Mouse (Mus musculus) ES-E14 (cell line): ENCODE data around the gene Morn1. TPM values are rescaled to one million over a fixed set of nuclear protein-coding genes. Genes with fewer than 3 reads are reported as not detected.

Source experiments
- DNase-seq: peaks from one replicate; pipeline ENCODE4 v3.0.0-alpha.2; 2013; ENCODE audit warnings: low read depth, low spot score
- H3K27ac ChIP-seq: 2 replicates; pipeline ENCODE4 v1.5.1; 2012; ENCODE audit warnings: low read depth, mild to moderate bottlenecking, low read length, moderate library complexity, mixed read lengths; ENCODE audit not compliant: poor library complexity, insufficient read depth, severe bottlenecking
- H3K36me3 ChIP-seq: 2 replicates; pipeline ENCODE4 v1.6.1; 2012; ENCODE audit warnings: mild to moderate bottlenecking, low read length, moderate library complexity, mixed read lengths; ENCODE audit not compliant: control insufficient read depth, poor library complexity, insufficient read depth, severe bottlenecking
- H3K4me1 ChIP-seq, 2 experiments: fragments of 150-350 bp in 1 of 2; sonication (generic) in 1 of 2; 2 replicates each; pipeline ENCODE4 v1.6.1; 2012; ENCODE audit warnings: low read length in 2 of 2, mild to moderate bottlenecking in 1 of 2, mixed read lengths in 1 of 2; ENCODE audit not compliant: control insufficient read depth in 2 of 2, insufficient read depth in 2 of 2, poor library complexity in 1 of 2
- H3K4me3 ChIP-seq, 2 experiments: fragments of 150-350 bp in 1 of 2; sonication (generic) in 1 of 2; 2 replicates each; pipeline ENCODE4 v1.5.1; 2012; ENCODE audit warnings: low read length in 2 of 2, low read depth in 1 of 2, mild to moderate bottlenecking in 1 of 2, mixed read lengths in 1 of 2; ENCODE audit not compliant: insufficient read depth in 1 of 2, poor library complexity in 1 of 2, severe bottlenecking in 1 of 2
- H3K9ac ChIP-seq: 2 replicates; pipeline ENCODE4 v1.6.1; 2012; ENCODE audit warnings: low read depth, mild to moderate bottlenecking, low read length, mixed read lengths; ENCODE audit not compliant: poor library complexity, insufficient read depth, severe bottlenecking
- H3K9me3 ChIP-seq: fragments of 150-350 bp; sonication (generic); 2 replicates; pipeline ENCODE4 v1.6.1; 2012; ENCODE audit warnings: low read depth, mild to moderate bottlenecking, low read length; ENCODE audit not compliant: control insufficient read depth, insufficient read depth
- CHD2 ChIP-seq: IDR thresholded peaks from 2 replicates; pipeline ENCODE4 v1.6.1; 2014; ENCODE audit warnings: mild to moderate bottlenecking, low read depth, low read length, inconsistent platforms
- HCFC1 ChIP-seq: IDR thresholded peaks from 2 replicates; pipeline ENCODE4 v1.6.1; 2012; ENCODE audit warnings: low read length, inconsistent platforms, borderline replicate concordance; ENCODE audit not compliant: insufficient read depth
- MAFK ChIP-seq: IDR thresholded peaks from 2 replicates; pipeline ENCODE4 v1.6.1; 2014; ENCODE audit warnings: mild to moderate bottlenecking, low read depth, low read length, inconsistent platforms; ENCODE audit not compliant: insufficient read depth
- ZC3H11A ChIP-seq: IDR thresholded peaks from 2 replicates; pipeline ENCODE4 v1.6.1; 2012; ENCODE audit warnings: low read depth, mild to moderate bottlenecking, inconsistent platforms, low read length, borderline replicate concordance
- ZNF384 ChIP-seq: IDR thresholded peaks from 2 replicates; pipeline ENCODE4 v1.6.1; 2012; ENCODE audit warnings: low read depth, low read length, inconsistent platforms
- in situ Hi-C, 2 experiments: fragments of 600-800 bp; cut with MboI; formaldehyde crosslinking; loops; one replicate each; pipeline ENCODE4 v1.15.1; 2025; ENCODE audit warnings: low sequenced_read_pairs in 2 of 2, inconsistent platforms in 1 of 2; ENCODE audit not compliant: unreplicated experiment in 2 of 2
- total RNA-seq: library from RNA; depleted of rRNA; stranded (reverse); fragments of 300-350 nt; gene quantifications from 2 replicates; pipeline ENCODE4 v1.2.3, GENCODE M21; 2012

The Morn1 gene
- total RNA-seq, 1 experiment = 3.4 TPM

DNA sequence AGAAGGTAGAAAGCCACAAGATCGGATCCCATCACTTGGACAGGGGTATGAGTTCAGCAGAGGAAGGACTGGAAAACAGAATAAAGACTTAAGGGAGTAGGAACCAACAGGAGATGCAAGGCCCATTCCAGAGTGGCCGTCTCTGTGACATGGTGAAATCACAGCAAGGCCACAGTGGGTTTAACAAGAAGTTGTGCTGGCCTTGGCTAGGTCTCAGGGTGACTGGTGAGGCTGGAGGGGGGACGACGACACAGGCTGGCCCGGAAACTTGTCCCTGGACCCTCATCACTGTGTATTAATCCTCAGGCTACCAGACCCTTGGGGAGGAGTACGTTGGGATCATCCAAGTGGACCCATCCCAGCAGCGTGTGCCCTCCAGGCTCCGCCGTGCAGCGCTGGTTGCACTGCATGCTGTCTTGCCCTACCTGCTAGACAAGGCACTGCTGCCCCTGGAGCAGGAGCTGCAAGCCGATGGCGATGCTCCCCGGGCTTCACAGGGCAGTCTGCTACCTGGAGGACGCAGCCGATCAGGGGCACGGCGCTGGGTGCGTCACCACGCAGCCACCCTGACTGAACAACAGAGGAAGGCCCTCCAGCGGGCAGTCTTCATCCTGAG lies 17.9 kb upstream of the Morn1 start:
- in situ Hi-C loops = loop anchor here (5.0 to 10.0 kb wide), 2 partner anchors 184 to 186 kb away; no protein-coding TSS in a partner anchor
- no peak overlapping the region for H3K27ac ChIP-seq
- DNase-seq = no peak
- H3K36me3 ChIP-seq = peaks cover 41% of the 10 kb centered on the region
- peaks cover 0 to 9% of the 10 kb centered on the region in 2 experiments; a peak in 2 of 4 replicates for H3K4me1 ChIP-seq
- TF ChIP-seq HCFC1 (no peak), ZC3H11A (no peak), ZNF384 (no peak), CHD2 (no peak), MAFK (no peak)
- no peak overlapping the region for H3K4me3 ChIP-seq
- no peaks in the 10 kb centered on the region for H3K9me3 ChIP-seq
- 0 out of 2 replicates have a peak overlapping the region, but pooled peaks have one; percentile 10 for H3K9ac ChIP-seq

DNA sequence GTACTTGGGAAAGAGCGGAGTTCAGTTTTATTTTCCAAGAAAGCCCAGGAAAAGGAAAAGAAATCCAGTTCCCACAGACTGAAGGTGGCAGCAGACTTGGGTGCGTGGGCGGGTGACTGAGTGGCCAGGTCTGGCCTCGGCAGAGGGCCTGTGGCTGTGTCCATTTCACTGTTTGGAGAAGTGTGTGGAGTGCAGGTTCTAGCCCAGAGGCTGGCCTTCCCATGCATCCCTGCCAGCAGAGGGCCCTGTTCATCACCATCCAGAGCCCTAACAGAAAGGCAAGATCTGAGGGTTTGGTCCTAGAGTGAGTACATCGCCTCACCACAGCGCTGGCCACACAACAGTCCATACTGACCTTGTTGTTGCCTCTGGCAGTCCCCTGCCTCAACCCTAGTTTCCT lies 17.2 kb upstream of the Morn1 start:
- no peak for DNase-seq
- Histone ChIP-seq H3K9me3 (no peaks in the 10 kb centered on the region), H3K36me3 (peaks cover 46% of the 10 kb centered on the region), H3K4me1 (peaks cover 0 to 9% of the 10 kb centered on the region in 2 experiments; a peak in 2 of 4 replicates), H3K27ac (no peak overlapping the region), H3K4me3 (no peak overlapping the region), H3K9ac (0 out of 2 replicates have a peak overlapping the region, but pooled peaks have one; percentile 10)
- TF ChIP-seq ZC3H11A (no peak), MAFK (no peak), HCFC1 (no peak), ZNF384 (no peak), CHD2 (no peak)
- in situ Hi-C loops = loop anchor here (5.0 to 10.0 kb wide), 2 partner anchors 184 to 187 kb away; no protein-coding TSS in a partner anchor

DNA sequence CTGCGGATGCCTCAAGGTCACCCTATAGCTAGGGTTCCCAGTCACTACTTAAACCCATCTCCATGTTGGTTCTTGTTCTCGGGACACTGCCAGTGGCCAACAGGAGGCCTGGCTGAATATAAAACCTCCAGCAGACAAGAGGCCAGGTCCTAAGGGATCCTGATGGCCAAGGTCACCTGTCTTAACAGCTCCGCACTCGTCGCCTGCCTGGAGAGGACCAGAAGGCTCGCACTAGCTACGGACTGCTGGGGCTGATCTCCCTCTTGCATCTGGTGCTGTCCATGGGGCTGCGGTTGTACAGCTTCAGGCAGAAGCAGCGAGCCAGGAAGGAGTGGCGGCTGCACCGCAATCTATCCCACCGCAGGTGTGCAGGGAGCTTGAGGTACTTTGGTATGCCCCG lies 16.2 kb upstream of the Morn1 start:
- no peak overlapping the region for H3K4me3 ChIP-seq
- no peak overlapping the region for H3K9ac ChIP-seq
- DNase-seq = no peak
- H3K9me3 ChIP-seq = no peaks in the 10 kb centered on the region
- peaks cover 0 to 6% of the 10 kb centered on the region in 2 experiments; a peak in 1 of 4 replicates for H3K4me1 ChIP-seq
- in situ Hi-C loops = no loop called here
- TF ChIP-seq MAFK (no peak), HCFC1 (no peak)
- peaks cover 52% of the 10 kb centered on the region for H3K36me3 ChIP-seq
- no peak overlapping the region for H3K27ac ChIP-seq

DNA sequence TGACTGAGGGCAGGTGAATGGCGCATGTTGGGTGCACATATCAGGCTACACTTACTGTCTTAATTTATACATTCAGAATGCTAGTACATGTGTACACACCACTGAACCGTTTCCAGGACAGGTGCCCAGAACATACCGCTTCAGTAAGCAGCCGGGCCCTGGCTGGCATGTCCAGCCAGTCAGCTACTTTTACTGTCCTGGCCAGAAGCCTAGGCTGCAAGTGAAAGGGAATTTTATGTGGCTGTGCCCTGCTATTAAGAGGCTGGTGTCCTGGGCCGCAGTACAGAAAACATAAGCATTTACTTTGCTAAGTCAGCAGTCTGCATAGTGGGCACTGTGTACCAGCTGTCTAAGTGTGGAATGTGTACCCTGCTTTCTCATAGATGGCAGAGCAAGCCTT lies 15.5 kb upstream of the Morn1 start:
- TF ChIP-seq ZNF384 (no peak), MAFK (no peak), HCFC1 (no peak), CHD2 (no peak), ZC3H11A (no peak)
- Histone ChIP-seq H3K9ac (no peak overlapping the region), H3K4me1 (peaks cover 0 to 4% of the 10 kb centered on the region in 2 experiments; a peak in 1 of 4 replicates), H3K27ac (no peak overlapping the region), H3K36me3 (peaks cover 59% of the 10 kb centered on the region), H3K9me3 (no peaks in the 10 kb centered on the region), H3K4me3 (no peak overlapping the region)
- no peak for DNase-seq
- in situ Hi-C loops = no loop called here
